Mouse (Mus musculus) Patski (cell line): Measurements from ENCODE around the gene Ndufv1. TPM values are rescaled to one million over a fixed set of nuclear protein-coding genes. Genes with fewer than 3 reads are reported as not detected.

Experiments
- ATAC-seq: fragments of 100-300 bp; one replicate; pipeline ENCODE4 v1.8.0; 2021
- CTCF ChIA-PET: fragments of 350-600 bp; sonication (Branson Sonifier 250); formaldehyde crosslinking; loops from one replicate; lab custom pipeline; 2022; ENCODE audit warnings: inconsistent platforms; lab: Charles Lee
- POLR2A ChIA-PET: fragments of 350-600 bp; sonication (Branson Sonifier 250); formaldehyde crosslinking; loops from one replicate; lab custom pipeline; 2022; ENCODE audit warnings: antibody characterized with exemption, inconsistent platforms; lab: Charles Lee
- DNase-seq: peaks from one replicate; pipeline ENCODE4 v3.0.0-alpha.2; 2011; ENCODE audit warnings: low read depth, low spot score
- H3K27me3 ChIP-seq: fragments of 371-371 bp; one replicate; pipeline ENCODE4 v1.5.1; 2021
- CTCF ChIP-seq: fragments of 100-300 bp; IDR thresholded peaks from one replicate; pipeline ENCODE4 v1.5.1; 2021
- in situ Hi-C: fragments of 300-500 bp; cut with MboI; formaldehyde crosslinking; loops from 3 replicates; pipeline ENCODE4 v1.11.1; 2018; ENCODE audit warnings: low pct_unique_long_range_greater_than_20kb, mixed read lengths
- polyA plus RNA-seq: library from polyadenylated mRNA; unstranded; gene quantifications from one replicate; pipeline ENCODE4 v1.2.3, GENCODE M21; 2021

The Ndufv1 gene
- polyA plus RNA-seq, 1 experiment from 2014 or later = 231 TPM

DNA sequence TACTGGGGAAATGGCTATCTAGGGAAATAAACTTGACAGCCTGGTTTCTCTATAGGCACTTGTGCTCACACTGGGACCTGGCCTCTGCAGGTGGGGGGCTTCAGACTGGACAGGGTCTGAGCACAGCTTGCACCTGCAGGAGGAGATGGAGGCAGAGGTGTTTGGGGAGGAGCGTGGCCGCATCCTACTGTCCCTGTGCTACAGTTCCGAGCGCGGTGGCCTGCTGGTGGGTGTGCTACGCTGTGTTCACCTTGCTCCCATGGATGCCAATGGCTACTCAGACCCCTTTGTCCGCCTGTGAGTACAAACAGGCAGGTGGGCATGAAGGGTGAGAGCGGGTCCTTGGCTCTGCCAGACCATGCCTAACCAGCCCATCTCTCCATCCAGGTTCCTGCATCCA lies 6.6 kb downstream of the Ndufv1 start:
- no peaks in the 10 kb centered on the region for H3K27me3 ChIP-seq
- ChIA-PET POLR2A (no interaction called here), CTCF (no interaction called here)
- DNase-seq = no peak
- no peak for TF ChIP-seq CTCF
- ATAC-seq = no peak
- in situ Hi-C loops = no loop called here

DNA sequence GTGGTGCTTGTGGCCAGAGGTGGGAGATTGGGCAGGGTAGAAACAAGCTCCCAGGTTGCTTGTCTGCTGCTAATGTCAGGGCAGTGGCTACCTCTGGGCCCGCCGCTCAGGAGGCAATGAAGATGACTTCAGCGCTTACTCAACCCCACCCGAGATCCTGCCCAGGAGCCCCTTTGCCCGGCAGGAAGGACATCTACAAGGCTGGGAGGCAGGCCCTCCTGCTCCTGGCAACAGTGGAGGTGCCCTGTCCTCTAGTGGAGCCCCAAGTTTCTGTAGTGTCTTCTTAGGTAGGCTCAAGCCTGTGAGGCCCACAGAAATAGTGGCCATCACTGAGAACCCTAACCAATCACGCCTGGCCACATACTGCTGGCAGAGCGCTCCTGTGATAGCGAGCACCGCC lies 7.5 kb downstream of the Ndufv1 start:
- DNase-seq = no peak
- ChIA-PET POLR2A (interaction anchor here (0.7 kb wide), 1 partner anchor 23 kb away, joined by 3 read pairs; no protein-coding TSS in a partner anchor), CTCF (interaction anchor here (1.3 kb wide), 1 partner anchor 58 kb away, joined by 4 read pairs; no protein-coding TSS in a partner anchor)
- in situ Hi-C loops = no loop called here
- no peaks in the 10 kb centered on the region for H3K27me3 ChIP-seq
- ATAC-seq = no peak
- TF ChIP-seq CTCF = no peak

GRCm38 (mm10) chr19:4004331-4004730 lies 8.3 kb downstream of the Ndufv1 start:
- ChIA-PET POLR2A (no interaction called here), CTCF (interaction anchor here (1.3 kb wide), 1 partner anchor 57 kb away, joined by 4 read pairs; no protein-coding TSS in a partner anchor)
- DNase-seq (no peak), ATAC-seq (no peak)
- TF ChIP-seq CTCF = no peak
- no peaks in the 10 kb centered on the region for H3K27me3 ChIP-seq
- in situ Hi-C loops = no loop called here

DNA sequence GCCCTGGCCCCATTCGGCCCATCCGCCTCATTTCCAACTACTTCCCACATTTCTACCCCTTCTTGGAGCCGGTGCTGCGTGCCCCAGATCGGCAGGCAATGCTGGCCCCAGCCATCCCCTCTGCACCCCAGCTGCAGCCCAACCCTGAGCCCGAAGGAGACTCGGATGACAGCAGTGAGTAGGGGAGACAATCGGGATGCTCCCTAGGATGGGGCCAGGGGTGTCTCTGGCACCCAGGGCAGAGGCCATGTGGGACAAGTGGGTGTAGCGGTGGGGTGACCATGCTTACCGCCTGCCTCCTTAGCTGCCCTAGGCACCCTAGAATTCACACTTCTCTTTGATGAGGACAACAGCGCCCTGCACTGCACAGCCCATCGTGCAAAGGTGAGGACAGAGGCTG lies 9.0 kb downstream of the Ndufv1 start:
- ATAC-seq = no peak
- POLR2A ChIA-PET = interaction anchor here (1.2 kb wide), 1 partner anchor 8 kb away, joined by 5 read pairs; no protein-coding TSS in a partner anchor
- in situ Hi-C loops = no loop called here

GRCm38 (mm10) chr19:4003112-4003511 lies 9.5 kb downstream of the Ndufv1 start, which contains the start of gene Doc2g:
Gene Doc2g (plus strand): TSS chr19:4003313.
- POLR2A ChIA-PET = interaction anchor here (1.2 kb wide), 1 partner anchor 8 kb away, joined by 5 read pairs; no protein-coding TSS in a partner anchor
- no peak for ATAC-seq

More for the DNA sequence above, 9.0 kb downstream of the Ndufv1 start:
- no peaks in the 10 kb centered on the region for H3K27me3 ChIP-seq
- CTCF ChIA-PET = interaction anchor here (0.6 kb wide), 1 partner anchor 128 kb away, joined by 3 read pairs; no protein-coding TSS in a partner anchor
- no peak for TF ChIP-seq CTCF
- no peak for DNase-seq

DNA sequence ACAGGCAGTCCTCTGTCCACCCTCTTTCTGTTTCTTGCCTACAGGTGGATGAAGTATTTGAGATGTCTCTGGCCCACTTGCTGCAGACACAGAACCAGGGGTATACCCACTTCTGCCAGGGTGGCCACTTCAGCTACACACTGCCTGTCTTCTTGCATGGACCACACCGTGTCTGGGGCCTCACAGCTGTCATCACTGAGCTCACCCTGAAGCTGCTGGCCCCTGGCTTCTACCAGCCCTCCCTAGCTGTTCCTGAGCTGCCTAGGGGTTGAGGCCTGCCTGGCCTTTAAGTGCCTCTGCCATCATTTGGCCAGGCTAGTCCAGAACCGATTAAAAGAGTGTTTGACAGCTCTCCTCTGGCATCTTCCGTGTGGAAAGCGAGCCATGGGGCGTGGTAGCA lies 10.9 kb downstream of the Ndufv1 start:
- no peak for DNase-seq
- ChIA-PET POLR2A (interaction anchor here (2.3 to 2.9 kb wide), 2 partner anchors 10 to 15 kb away, joined by 9 to 14 read pairs; partner anchors contain the start of genes Acy3 and Ndufv1), CTCF (interaction anchor here (1.1 to 4.8 kb wide), 4 partner anchors 11 to 132 kb away, joined by 3 to 33 read pairs (median 7); partner anchors contain the start of genes Acy3 and Ndufv1)
- no peak for ATAC-seq
- H3K27me3 ChIP-seq = no peaks in the 10 kb centered on the region
- in situ Hi-C loops = no loop called here
- TF ChIP-seq CTCF = no peak

More at GRCm38 (mm10) chr19:4003112-4003511, 9.5 kb downstream of the Ndufv1 start, which contains the start of gene Doc2g:
- in situ Hi-C loops = no loop called here
- TF ChIP-seq CTCF = no peak
- no peaks in the 10 kb centered on the region for H3K27me3 ChIP-seq
- DNase-seq = no peak
- CTCF ChIA-PET = interaction anchor here (0.6 to 2.3 kb wide), 2 partner anchors 10 to 128 kb away, joined by 3 to 9 read pairs; partner anchors contain the start of gene Ndufv1

DNA sequence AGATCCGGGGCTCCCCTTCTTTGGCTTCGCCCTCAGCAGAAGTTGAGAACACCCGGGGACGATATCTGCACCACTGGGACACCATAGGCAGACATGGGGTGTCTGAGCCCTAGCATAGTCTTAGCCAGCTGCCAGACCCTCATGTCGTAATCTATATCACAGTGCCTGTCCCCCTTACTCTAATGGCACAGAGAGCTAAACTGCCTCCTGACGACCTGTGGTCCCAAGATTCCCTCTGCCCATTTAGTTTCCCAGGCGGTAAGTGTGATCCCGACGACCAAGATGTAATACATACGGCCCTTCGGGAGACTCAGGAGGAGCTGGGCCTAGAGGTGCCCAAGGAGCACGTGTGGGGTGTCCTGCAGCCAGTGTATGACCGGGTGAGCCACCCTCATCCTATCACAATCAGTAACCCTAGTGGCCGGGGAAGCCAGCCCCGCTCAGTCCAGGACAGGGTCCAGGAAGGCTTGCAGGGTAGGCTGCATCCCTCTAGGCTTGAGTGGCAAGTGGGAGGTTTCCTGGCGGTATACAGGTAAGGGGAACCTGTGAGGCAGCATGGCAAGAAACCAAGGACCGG lies 11.6 kb downstream of the Ndufv1 start:
- no peak for DNase-seq
- no peak for TF ChIP-seq CTCF
- in situ Hi-C loops = no loop called here
- CTCF ChIA-PET = interaction anchor here (1.1 to 4.8 kb wide), 9 partner anchors 9 to 54 kb away, joined by 3 to 33 read pairs (median 5); partner anchors contain the start of genes Acy3 and Ndufv1
- ATAC-seq = no peak
- no peaks in the 10 kb centered on the region for H3K27me3 ChIP-seq
- POLR2A ChIA-PET = interaction anchor here (2.3 to 2.9 kb wide), 2 partner anchors 10 to 14 kb away, joined by 9 to 14 read pairs; partner anchors contain the start of genes Acy3 and Ndufv1

DNA sequence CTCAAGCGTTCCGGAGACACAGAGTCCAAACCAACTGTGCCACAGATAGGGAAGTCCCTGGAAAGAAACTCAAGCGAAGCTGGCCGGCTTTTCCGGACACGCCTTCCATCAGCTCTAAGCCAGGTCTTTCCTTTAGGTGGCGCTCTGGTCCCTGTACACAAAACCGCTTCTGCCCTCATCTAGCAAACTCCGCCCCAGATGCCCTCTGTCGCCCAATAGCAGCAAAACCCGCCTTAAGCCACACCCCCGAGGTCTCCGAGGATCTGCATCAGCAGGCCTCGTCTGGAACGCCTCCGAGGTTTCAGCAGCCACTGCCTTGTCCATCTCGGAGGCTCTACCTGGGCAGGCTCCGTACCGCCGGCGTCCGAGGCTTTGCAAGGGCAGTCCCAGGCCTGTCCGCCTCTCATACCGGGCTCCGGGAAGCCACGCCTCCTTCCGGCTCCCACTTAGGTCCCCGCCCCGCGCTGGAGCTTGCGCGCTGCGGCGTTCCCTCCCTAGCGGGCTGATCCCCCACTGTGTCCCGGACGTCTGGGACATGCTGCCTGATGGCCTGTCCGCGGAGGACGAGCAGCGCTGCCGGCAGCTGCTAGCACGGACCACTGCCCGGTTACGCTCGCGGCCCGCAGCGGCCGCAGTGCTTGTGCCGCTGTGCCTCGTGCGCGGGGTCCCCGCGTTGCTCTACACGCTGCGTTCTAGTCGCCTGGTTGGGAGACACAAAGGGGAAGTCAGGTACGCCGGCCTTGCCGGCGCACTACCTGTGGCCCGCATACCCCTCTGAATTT lies 12.3 kb downstream of the Ndufv1 start, which contains the start of the genes Nudt8 and Gm49405:
TSS of gene Nudt8 (plus strand) at position 462 of the 782 bp plus-strand sequence.
TSS of gene Gm49405 (plus strand) at position 508 of the 782 bp plus-strand sequence.
- ChIA-PET CTCF (interaction anchor here (0.9 to 4.8 kb wide), 12 partner anchors 10 to 53 kb away, joined by 3 to 33 read pairs (median 4); partner anchors contain the start of genes Acy3, Gstp2 and Ndufv1), POLR2A (interaction anchor here (2.3 to 2.9 kb wide), 2 partner anchors 11 to 13 kb away, joined by 9 to 14 read pairs; partner anchors contain the start of genes Acy3 and Ndufv1)
- no peak for TF ChIP-seq CTCF
- in situ Hi-C loops = no loop called here
- DNase-seq (peak; percentile 89), ATAC-seq (peak; percentile 69)
- peaks cover under 1% of the 10 kb centered on the region for H3K27me3 ChIP-seq

DNA sequence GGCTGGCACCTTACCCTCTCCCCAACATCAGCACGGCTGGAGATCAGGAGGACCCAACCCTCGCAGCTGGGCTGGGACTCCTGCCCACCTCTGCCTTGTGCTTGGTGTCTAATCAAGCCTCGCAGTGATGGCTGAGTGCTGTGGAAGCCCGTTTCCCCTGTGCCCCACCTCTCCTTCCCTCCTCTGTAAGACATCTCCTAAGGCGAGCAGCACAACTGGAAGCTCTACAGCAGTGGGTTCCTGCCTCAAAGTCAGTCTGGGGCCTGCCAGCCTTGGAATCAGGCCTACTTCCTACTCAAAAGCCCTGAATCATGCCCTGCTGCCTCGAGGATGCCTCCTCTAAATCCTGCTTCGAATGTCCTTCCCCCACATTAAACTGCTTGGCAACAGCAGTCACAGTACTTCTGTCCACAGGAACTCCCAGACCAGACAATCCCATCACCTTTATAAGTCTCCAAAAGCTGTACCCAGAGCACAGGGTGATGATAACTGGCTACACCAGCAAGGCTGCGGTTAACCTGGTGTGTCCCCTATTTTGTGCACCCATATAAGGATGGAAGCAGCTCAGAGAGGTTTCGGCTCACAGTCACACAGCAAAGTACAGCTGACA lies 13.4 kb downstream of the Ndufv1 start:
- ATAC-seq = no peak
- in situ Hi-C loops = no loop called here
- ChIA-PET CTCF (interaction anchor here (0.9 to 4.8 kb wide), 10 partner anchors 12 to 52 kb away, joined by 3 to 33 read pairs (median 4); partner anchors contain the start of genes Acy3, Gstp2 and Ndufv1), POLR2A (interaction anchor here (0.9 to 2.9 kb wide), 2 partner anchors 11 to 12 kb away, joined by 3 to 14 read pairs; partner anchors contain the start of gene Ndufv1)
- no peak for DNase-seq
- no peak for TF ChIP-seq CTCF
- H3K27me3 ChIP-seq = peaks cover 11% of the 10 kb centered on the region
